Mouse (Mus musculus) 416B (cell line): ENCODE results near the gene Otub1.

Source experiments
- DNase-seq: peaks from one replicate; pipeline ENCODE4 v3.0.0; 2011; ENCODE audit warnings: low read depth

Otub1 gene

GRCm38 (mm10) chr19:7209907-7210646 lies 4.0 kb upstream of the Otub1 start:
- peak; percentile 30 for DNase-seq

GRCm38 (mm10) chr19:7205326-7205725 lies 790 bp downstream of the Otub1 start:
- no peak for DNase-seq

- DNase-seq: no peak
These were observed 1.2 kb downstream of the Otub1 start for GRCm38 (mm10) chr19:7204898-7205297.

GRCm38 (mm10) chr19:7200427-7200826 lies 5.7 kb downstream of the Otub1 start:
- no peak for DNase-seq

- DNase-seq: no peak
These were observed 7.0 kb downstream of the Otub1 start for GRCm38 (mm10) chr19:7199089-7199488.

GRCm38 (mm10) chr19:7197445-7197844 lies 8.7 kb downstream of the Otub1 start:
- DNase-seq: no peak

GRCm38 (mm10) chr19:7196741-7197270 lies 9.3 kb downstream of the Otub1 start:
- no peak for DNase-seq

- peak; percentile 33 for DNase-seq
These were observed 10.0 kb downstream of the Otub1 start for GRCm38 (mm10) chr19:7195900-7196728.

- no peak for DNase-seq
These were observed 13.6 kb downstream of the Otub1 start for GRCm38 (mm10) chr19:7192561-7192967.

GRCm38 (mm10) chr19:7191639-7192038 lies 14.5 kb downstream of the Otub1 start:
- DNase-seq: no peak

- DNase-seq: no peak
These were observed 15.1 kb downstream of the Otub1 start for GRCm38 (mm10) chr19:7190986-7191385.

- no peak for DNase-seq
These were observed 17.1 kb downstream of the Otub1 start for GRCm38 (mm10) chr19:7189026-7189425.

DNA sequence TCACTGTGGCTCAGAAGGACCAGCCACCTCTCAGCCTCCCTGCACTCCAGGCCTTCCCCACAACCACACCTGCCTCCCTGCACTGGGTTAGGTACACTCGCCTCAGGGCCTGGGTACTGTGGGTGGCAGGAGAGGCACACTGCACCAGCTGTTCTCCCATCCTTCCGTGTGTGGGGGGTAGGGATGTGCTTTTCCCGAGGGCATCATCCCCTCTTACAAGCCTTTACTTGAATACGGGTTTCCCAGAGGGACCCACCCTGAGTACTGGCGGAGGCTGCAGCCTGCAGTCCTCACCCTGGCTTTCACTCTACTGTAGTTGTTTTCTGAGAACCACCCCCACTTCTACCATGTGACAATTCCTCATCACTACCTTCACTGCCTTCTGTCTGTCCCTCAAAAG lies 19.0 kb downstream of the Otub1 start:
- DNase-seq: no peak

GRCm38 (mm10) chr19:7185715-7186291 lies 20.3 kb downstream of the Otub1 start:
- DNase-seq: no peak

DNA sequence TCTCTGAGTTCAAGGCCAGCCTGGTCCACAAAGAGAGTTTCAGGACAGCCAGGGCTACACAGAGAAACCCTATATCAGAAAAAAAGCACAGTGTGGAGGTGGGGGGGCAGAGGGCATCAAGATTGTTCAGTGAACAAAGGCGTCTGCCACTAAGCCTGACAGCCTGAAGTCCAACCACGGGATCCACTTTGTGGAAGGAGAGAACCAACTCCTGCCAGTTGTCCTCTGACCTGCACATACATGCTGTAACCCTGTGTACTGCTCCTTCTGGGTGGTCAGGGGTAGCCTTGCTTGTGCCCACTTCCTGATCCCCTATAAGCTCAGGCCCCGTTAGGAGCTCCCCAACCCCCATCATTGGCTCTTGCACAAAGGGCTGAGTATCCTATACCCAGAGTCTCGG lies 21.1 kb downstream of the Otub1 start:
- no peak for DNase-seq

DNA sequence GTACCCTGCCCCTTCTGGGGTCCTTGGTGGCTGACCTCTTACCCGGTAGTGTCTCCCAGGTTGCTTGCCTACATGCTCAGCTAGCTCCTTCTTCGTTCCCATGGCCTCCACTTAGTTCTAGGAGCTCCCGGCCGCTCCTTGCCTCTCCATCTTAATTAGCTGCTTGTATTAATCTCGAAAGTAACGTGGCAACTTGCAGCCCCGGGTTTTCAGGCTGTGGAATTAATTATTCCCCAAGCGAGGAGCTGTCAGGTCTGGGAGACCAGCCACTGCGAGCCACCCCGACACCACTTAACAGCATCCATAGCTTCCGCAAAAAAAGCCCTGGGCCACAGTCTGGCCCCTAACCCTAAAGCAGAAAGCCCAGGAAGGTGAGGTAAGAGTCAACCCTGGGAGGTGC lies 22.7 kb downstream of the Otub1 start:
- no peak for DNase-seq

DNA sequence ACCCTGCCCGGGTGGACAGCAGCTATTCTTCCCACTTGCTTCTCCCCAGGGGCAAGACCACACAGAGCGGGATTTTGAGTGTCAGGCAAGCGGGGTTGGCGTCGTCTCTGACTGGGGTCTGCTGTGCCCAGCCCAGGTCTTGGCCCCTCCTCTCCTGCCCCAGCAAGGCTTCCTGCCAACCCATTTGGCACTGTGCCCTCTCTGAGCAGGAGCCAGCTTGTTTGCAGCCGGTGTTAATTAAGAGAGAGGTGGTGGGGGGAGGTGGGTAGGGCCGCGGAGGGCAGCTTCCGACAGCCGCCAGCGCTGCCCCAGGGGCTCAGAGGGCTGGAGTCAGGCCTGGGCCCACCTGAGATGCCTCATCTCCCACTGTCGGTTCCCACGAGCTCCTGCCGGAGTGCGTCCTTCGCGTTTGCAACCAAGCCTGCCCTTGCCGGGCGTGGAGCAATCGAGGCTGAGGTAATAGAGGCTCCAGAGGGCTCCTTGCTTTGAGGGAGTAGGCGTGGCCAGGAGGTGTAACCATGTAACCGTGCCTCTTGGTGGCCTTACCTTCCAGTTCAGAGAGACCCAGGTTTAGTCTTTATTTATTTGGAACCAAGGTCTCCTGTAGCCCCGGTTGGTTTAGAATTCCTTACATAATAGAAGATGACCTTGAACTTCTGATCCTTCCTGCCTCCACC lies 23.7 kb downstream of the Otub1 start:
- DNase-seq: peak; percentile 33

- DNase-seq: no peak
These were observed 24.6 kb downstream of the Otub1 start for GRCm38 (mm10) chr19:7181496-7181895.

- DNase-seq: no peak
These were observed 25.2 kb downstream of the Otub1 start for GRCm38 (mm10) chr19:7180756-7181405.

- DNase-seq: no peak
These were observed 27.2 kb downstream of the Otub1 start for GRCm38 (mm10) chr19:7178841-7179452.
